ENCODE assay signal across 8 mouse cellular contexts in the genomic region with DNA sequence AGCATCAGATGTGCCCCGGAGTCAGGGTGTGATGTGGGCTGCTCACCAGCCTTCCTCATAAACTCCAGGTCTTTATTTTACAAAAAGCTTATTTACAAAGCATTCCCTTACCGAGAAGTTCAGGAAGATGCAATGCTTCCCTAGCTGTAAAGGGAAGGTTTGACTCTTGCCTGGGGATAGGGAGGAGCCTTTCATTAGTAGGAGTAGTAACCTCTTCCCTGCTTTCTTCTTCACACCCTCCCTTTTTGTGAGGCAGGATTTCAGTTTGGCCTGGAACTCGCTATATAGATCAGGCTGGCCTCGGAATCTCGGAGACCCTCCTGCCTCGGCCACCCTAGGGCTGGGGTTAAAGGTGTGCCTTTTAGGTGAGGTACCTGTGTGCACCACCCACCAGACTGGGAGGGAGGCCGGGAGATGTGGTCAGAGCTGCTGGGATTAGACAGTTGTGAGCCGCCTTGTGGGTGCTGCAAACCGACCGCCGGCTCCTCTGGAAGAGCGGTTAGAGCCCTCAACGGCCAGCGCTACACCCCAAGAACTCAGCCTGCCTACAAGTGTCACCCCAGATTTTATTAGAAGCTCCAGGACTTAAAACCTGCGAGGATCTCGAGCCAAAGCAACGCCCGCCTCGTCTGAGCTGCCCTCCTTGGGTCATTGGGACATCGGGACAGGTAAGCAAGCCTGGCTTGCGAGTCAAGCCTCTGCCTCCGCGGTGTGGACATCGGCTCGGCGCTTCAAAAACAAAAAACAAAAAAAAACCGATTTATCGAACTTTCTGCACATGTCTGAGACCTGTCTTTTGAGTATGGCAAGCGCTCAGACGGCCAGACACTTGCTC. TPM values are rescaled to one million over a fixed set of nuclear protein-coding genes. Genes with fewer than 3 reads are reported as not detected.
DNase-seq lines count a peak whose midpoint lies in the region; ATAC-seq and TF ChIP-seq lines count a peak whose summit lies in the region.

Gene Aebp2 (plus strand): TSS at position 273 of the 835 bp plus-strand sequence.

- H3K4me1 ChIP-seq in lung, adult 2 months (ENCODE audit: control insufficient read depth, insufficient read depth, low read length): peaks cover 7% of the 10 kb centered on the region; the same call in 1 of the 2 replicates
- H3K4me1 ChIP-seq in erythroblast, embryonic 14.5 days (ENCODE audit: control insufficient read depth): peaks cover 39% of the 10 kb centered on the region
- H3K4me1 ChIP-seq in heart, embryonic 15.5 days (replicated peaks): peaks cover 24% of the 10 kb centered on the region

- no peak for TF ChIP-seq POLR2A in lung, adult 2 months (IDR thresholded peaks at IDR 0.05; ENCODE audit: borderline replicate concordance, extremely low read depth, low read depth, low read length)

- TF ChIP-seq CTCF in lung, adult 2 months (IDR thresholded peaks at IDR 0.05; ENCODE audit: insufficient read depth, low read length): no peak

- WGBS in lung, adult 2 months: 43% methylated on average over 30 of the region's 30 CpGs
- WGBS in heart, embryonic 15.5 days: 44% methylated on average over 30 of the region's 30 CpGs
- WGBS in macrophage (ENCODE audit: missing documents): 46% methylated on average over 30 of the region's 30 CpGs

- H3K27ac ChIP-seq in heart, embryonic 15.5 days: peak within 1 kb of the TSS; percentile 97
- peak within 1 kb of the TSS; percentile 75 for H3K27ac ChIP-seq in macrophage

- peak within 1 kb of the TSS; percentile 99 for H3K9ac ChIP-seq in heart, embryonic 15.5 days

- H3K79me2 ChIP-seq in macrophage (ENCODE audit: inconsistent target): peaks cover 35% of the 10 kb centered on the region

- ATAC-seq in heart, embryonic 15.5 days (replicated peaks; ENCODE audit: insufficient number of reproducible peaks, insufficient read depth, low FRiP score, low read depth): no peak

- no peaks in the 10 kb centered on the region for H3K9me3 ChIP-seq in erythroblast, embryonic 14.5 days (ENCODE audit: control insufficient read depth, low read length)
- H3K9me3 ChIP-seq in heart, embryonic 15.5 days (replicated peaks): no peaks in the 10 kb centered on the region

- H3K4me2 ChIP-seq in heart, embryonic 15.5 days: peak within 1 kb of the TSS; percentile 73

- no peak for DNase-seq in lung, adult 2 months
- no peak for DNase-seq in lung, postnatal 25 days (ENCODE audit: low spot score)
- DNase-seq in adipocyte (ENCODE audit: low spot score): peak; percentile 67
- peak; percentile 34 for DNase-seq in layer of hippocampus, adult 9-11 months
- peak; percentile 53 for DNase-seq in testis, postnatal 10 days (ENCODE audit: low spot score)

- H3K36me3 ChIP-seq in erythroblast, embryonic 14.5 days (ENCODE audit: control insufficient read depth): no peaks in the 10 kb centered on the region; the same call in 1 of the 2 replicates
- no peaks in the 10 kb centered on the region for H3K36me3 ChIP-seq in heart, embryonic 15.5 days
- no peaks in the 10 kb centered on the region for H3K36me3 ChIP-seq in macrophage (ENCODE audit: inconsistent target)

- H3K4me3 ChIP-seq in lung, adult 2 months (replicated peaks; ENCODE audit: extremely low read depth, low read depth, low read length): peak within 1 kb of the TSS; percentile 79
- peak within 1 kb of the TSS; percentile 97 for H3K4me3 ChIP-seq in erythroblast, embryonic 14.5 days (replicated peaks)
- peak within 1 kb of the TSS; percentile 99 for H3K4me3 ChIP-seq in heart, embryonic 15.5 days
- H3K4me3 ChIP-seq in macrophage (ENCODE audit: inconsistent target): peak within 1 kb of the TSS; percentile 11

- peaks cover 5% of the 10 kb centered on the region; the same call in 1 of the 2 replicates for H3K27me3 ChIP-seq in erythroblast, embryonic 14.5 days (ENCODE audit: control insufficient read depth)
- H3K27me3 ChIP-seq in heart, embryonic 15.5 days: no peaks in the 10 kb centered on the region

RNA-seq across cellular contexts. Expression of gene Aebp2, which starts in this region (rescaled TPM):
- polyA plus RNA-seq in lung, adult 2 months (2012; rRNA removed): 30.3 and 31.7 TPM in 2 replicates
- 0.51 TPM in 2 replicates for polyA plus RNA-seq in erythroblast, embryonic 14.5 days (2012)
- polyA plus RNA-seq in heart, embryonic 15.5 days (2015; fragmentation: Nextera tagmentation; extraction: Ambion mirVana): 7.3 and 9.2 TPM in 2 replicates
- 100 to 1,000 TPM in 25 of 26 experiments, 10 to 100 TPM in 1; 88.7 to 529 (median 152) TPM for total RNA-seq in macrophage (2018; cell fraction: chromatin; rRNA removed)
- 100 to 1,000 TPM in 1 of 26 experiments, 10 to 100 TPM in 25; 32.7 to 105 (median 40.0) TPM for total RNA-seq in macrophage (2018; cell fraction: cytosol; rRNA removed)
- total RNA-seq in macrophage (2018; cell fraction: nucleus; rRNA removed): 100 to 1,000 TPM in 15 of 26 experiments, 10 to 100 TPM in 11; 72.8 to 350 (median 139) TPM
- 29.6 to 32.7 TPM (median 32.3 TPM) in 3 replicates for polyA plus RNA-seq in macrophage (2018)

Comparison
In these comparisons a context has a peak if more than half of its experiments do, and no peak if none do; other contexts are left out.
1. DNase-seq: peak in adipocyte (single experiment), layer of hippocampus, adult 9-11 months (single experiment) and testis, postnatal 10 days (single experiment); none in lung, adult 2 months (single experiment) and lung, postnatal 25 days (single experiment).
2. H3K4me3 ChIP-seq: peak in every context shown above with its lines; median percentile 99 in heart, embryonic 15.5 days; 97 in erythroblast, embryonic 14.5 days; 79 in lung, adult 2 months; 11 in macrophage.